ENCODE assay signal across 13 mouse cellular contexts in the genomic region with DNA sequence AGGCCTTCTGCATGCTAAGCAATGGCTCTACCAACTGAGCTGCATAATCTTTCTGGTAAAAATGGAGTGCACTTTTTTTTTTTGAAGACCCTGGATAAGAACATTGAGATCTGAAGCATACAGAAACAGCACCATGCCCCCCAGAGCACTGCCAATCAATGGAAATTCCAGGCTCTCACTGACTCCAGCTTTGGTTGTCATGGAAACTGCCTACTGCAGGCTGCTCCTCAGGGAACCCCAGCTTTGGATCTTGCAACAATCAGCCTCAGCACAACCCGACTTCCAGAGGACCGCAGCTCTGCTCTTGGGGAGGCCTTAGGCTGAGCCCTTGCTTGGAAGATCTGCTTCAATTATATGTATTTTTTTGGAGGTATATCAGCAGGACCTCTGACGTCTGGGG.
DNase-seq lines count a peak whose midpoint lies in the region; ATAC-seq and TF ChIP-seq lines count a peak whose summit lies in the region.
"Had no signal": no experiment of that assay in that cellular context is flagged by ENCODE, and none has a peak within 500 bp of the region (broad histone marks: within the 10 kb centered on the region; RNA-seq: fewer than 3 reads in every experiment).

No protein-coding gene starts in this region.

- 17% methylated on average over 3 of the region's 3 CpGs for WGBS in hindbrain, embryonic 11.5 days
- WGBS in midbrain, embryonic 15.5 days: 13% methylated on average over 3 of the region's 3 CpGs

- H3K9ac ChIP-seq in hindbrain, embryonic 11.5 days (ENCODE audit: low read depth, low read length): no peak overlapping the region
- H3K9ac ChIP-seq in midbrain, embryonic 15.5 days: no peak overlapping the region

- no peak overlapping the region for H3K4me2 ChIP-seq in hindbrain, embryonic 11.5 days (replicated peaks; ENCODE audit: low read depth, low read length)
- peak overlapping the region; percentile 9; the same call in 1 of the 2 replicates for H3K4me2 ChIP-seq in midbrain, embryonic 15.5 days
- H3K4me2 ChIP-seq: liver, embryonic 11.5 days had no signal

- no peaks in the 10 kb centered on the region for H3K9me3 ChIP-seq in hindbrain, embryonic 11.5 days (ENCODE audit: control insufficient read depth, low read length)
- no peaks in the 10 kb centered on the region for H3K9me3 ChIP-seq in midbrain, embryonic 15.5 days

- H3K27me3 ChIP-seq in hindbrain, embryonic 11.5 days (ENCODE audit: control insufficient read depth, insufficient read depth, low read length): no peaks in the 10 kb centered on the region
- no peaks in the 10 kb centered on the region for H3K27me3 ChIP-seq in midbrain, embryonic 15.5 days (replicated peaks)

- H3K27ac ChIP-seq in layer of hippocampus, adult 2 months: peak overlapping the region; percentile 88
- peak overlapping the region; percentile 3; the same call in 1 of the 2 replicates for H3K27ac ChIP-seq in cortical plate, adult 2 months (ENCODE audit: insufficient read depth, low read length)
- H3K27ac ChIP-seq in hindbrain, embryonic 11.5 days (ENCODE audit: low read depth, low read length): peak overlapping the region; percentile 21; the same call in 1 of the 2 replicates
- H3K27ac ChIP-seq in midbrain, embryonic 15.5 days: peak overlapping the region; percentile 85

- peak in 1 of 2 experiments; percentile 73 for DNase-seq in layer of hippocampus, adult 2 months (ENCODE audit: low spot score in 2 of 2)
- DNase-seq in layer of hippocampus, adult 9-10 months (ENCODE audit: low spot score): no peak
- peak; percentile 60 for DNase-seq in hindbrain, embryonic 11.5 days (ENCODE audit: low spot score)
- DNase-seq in spleen, postnatal 36 days (ENCODE audit: low spot score in 2 of 2): no peak
- no peak for DNase-seq in testis, postnatal 14 days (ENCODE audit: low spot score)
- DNase-seq in heart, postnatal 4 days: no peak
- DNase-seq: cerebellum, adult 11 months; heart, postnatal 10 days; kidney, adult 18-20 months had no signal

- no peak for TF ChIP-seq CTCF in layer of hippocampus, adult 2 months (conservative IDR thresholded peaks at IDR 0.05)
- no peak for TF ChIP-seq CTCF in cortical plate, adult 2 months (IDR thresholded peaks at IDR 0.05; ENCODE audit: extremely low read depth, insufficient read depth, low read length)

- peaks cover 24% of the 10 kb centered on the region for H3K4me1 ChIP-seq in cortical plate, adult 2 months (ENCODE audit: control insufficient read depth, insufficient read depth, low read length)
- peaks cover 13% of the 10 kb centered on the region for H3K4me1 ChIP-seq in hindbrain, embryonic 11.5 days (replicated peaks; ENCODE audit: control insufficient read depth, insufficient read depth, low read length)
- H3K4me1 ChIP-seq in midbrain, embryonic 15.5 days: peaks cover 55% of the 10 kb centered on the region

- ATAC-seq in hindbrain, embryonic 11.5 days (ENCODE audit: low FRiP score): no peak
- peak; percentile 67 for ATAC-seq in midbrain, embryonic 15.5 days (replicated peaks)

- H3K36me3 ChIP-seq in hindbrain, embryonic 11.5 days (ENCODE audit: control insufficient read depth, insufficient read depth, low read length): no peaks in the 10 kb centered on the region
- H3K36me3 ChIP-seq in midbrain, embryonic 15.5 days (replicated peaks): no peaks in the 10 kb centered on the region

- no peak overlapping the region; the same call in 1 of the 2 replicates for H3K4me3 ChIP-seq in layer of hippocampus, adult 2 months
- H3K4me3 ChIP-seq in cortical plate, adult 2 months (ENCODE audit: insufficient read depth, low read length): no peak overlapping the region
- no peak overlapping the region for H3K4me3 ChIP-seq in hindbrain, embryonic 11.5 days (ENCODE audit: low read depth, low read length)
- no peak overlapping the region for H3K4me3 ChIP-seq in midbrain, embryonic 15.5 days
- H3K4me3 ChIP-seq: myocyte had no signal

- TF ChIP-seq POLR2A in cortical plate, adult 2 months (IDR thresholded peaks at IDR 0.05; ENCODE audit: extremely low read depth, insufficient read depth, low read length): no peak

Comparison
In these comparisons a context has a peak if more than half of its experiments do, and no peak if none do; other contexts are left out.
1. H3K27ac ChIP-seq: peak in every context shown above with its lines; median percentile 88 in layer of hippocampus, adult 2 months; 85 in midbrain, embryonic 15.5 days; 21 in hindbrain, embryonic 11.5 days; 3 in cortical plate, adult 2 months.